Mouse (Mus musculus) CH12F3 (cell line): Measurements from ENCODE around the gene Wdr19.
"Not testable (repeated sequence)": the region's sequence is repeated elsewhere in the genome, so short reads cannot be mapped to it uniquely, and the experiment has no call there.

Source experiments
- in situ Hi-C: fragments of 300-500 bp; cut with MboI; formaldehyde crosslinking; loops from 2 replicates; pipeline ENCODE4 v1.14.3; 2020; ENCODE audit warnings: low sequenced_read_pairs

Gene Wdr19

GRCm38 (mm10) chr5:65191601-65192000, 7.9 kb upstream of the Wdr19 start:
- in situ Hi-C loops, result no loop called here

- in situ Hi-C loops, result no loop called here
Observed at GRCm38 (mm10) chr5:65194441-65194840, 5.1 kb upstream of the Wdr19 start.

- in situ Hi-C loops, result no loop called here
Observed at GRCm38 (mm10) chr5:65204726-65205125, 5.2 kb downstream of the Wdr19 start.

- in situ Hi-C loops, result no loop called here
Observed at GRCm38 (mm10) chr5:65213321-65213720, 13.8 kb downstream of the Wdr19 start.

- in situ Hi-C loops, result no loop called here
Observed at GRCm38 (mm10) chr5:65217305-65218269, 18.1 kb downstream of the Wdr19 start.

GRCm38 (mm10) chr5:65221037-65221436, 21.5 kb downstream of the Wdr19 start:
- in situ Hi-C loops, result no loop called here

- in situ Hi-C loops, result no loop called here
Observed at GRCm38 (mm10) chr5:65224056-65224455, 24.6 kb downstream of the Wdr19 start.

- in situ Hi-C loops, result loop anchor here (25.0 kb wide), 1 partner anchor 219 kb away; no protein-coding TSS in a partner anchor
Observed at GRCm38 (mm10) chr5:65231289-65232003, 31.9 kb downstream of the Wdr19 start.

- in situ Hi-C loops, result loop anchor here (25.0 kb wide), 1 partner anchor 230 kb away; no protein-coding TSS in a partner anchor
Observed at GRCm38 (mm10) chr5:65242740-65243139, 43.2 kb downstream of the Wdr19 start.

GRCm38 (mm10) chr5:65247296-65247695, 47.8 kb downstream of the Wdr19 start:
- in situ Hi-C loops, result loop anchor here (25.0 kb wide), 1 partner anchor 235 kb away; no protein-coding TSS in a partner anchor

- in situ Hi-C loops, result no loop called here
Observed at GRCm38 (mm10) chr5:65250185-65250855, 50.8 kb downstream of the Wdr19 start.

GRCm38 (mm10) chr5:65257910-65258505, 58.5 kb downstream of the Wdr19 start:
- in situ Hi-C loops, result no loop called here

GRCm38 (mm10) chr5:65273966-65274365, 74.5 kb downstream of the Wdr19 start:
- in situ Hi-C loops, result no loop called here

GRCm38 (mm10) chr5:65279133-65279651, 79.7 kb downstream of the Wdr19 start:
- in situ Hi-C loops, result no loop called here

- in situ Hi-C loops, result no loop called here
Observed at GRCm38 (mm10) chr5:65281216-65281615, 81.7 kb downstream of the Wdr19 start.

- in situ Hi-C loops, result no loop called here
Observed at GRCm38 (mm10) chr5:65284171-65284570, 84.7 kb downstream of the Wdr19 start.

GRCm38 (mm10) chr5:65287751-65288701, 88.5 kb downstream of the Wdr19 start:
- in situ Hi-C loops, result no loop called here

- in situ Hi-C loops, result not testable (repeated sequence)
Observed at GRCm38 (mm10) chr5:65289009-65289408, 89.5 kb downstream of the Wdr19 start.

- in situ Hi-C loops, result no loop called here
Observed at GRCm38 (mm10) chr5:65293627-65294026, 94.1 kb downstream of the Wdr19 start.
